Mouse (Mus musculus) brown adipose tissue, adult 24 weeks (tissue): ENCODE measurements at regions not wholly inside any gene's neighbourhood (a gene's known extent, or its start where the extent isn't known, plus 50 kb on each side); places are given as distances from the start of the nearest gene placed in this dataset.

Experiments used
- H3K27ac ChIP-seq: fragments of 200-500 bp; replicated peaks from 2 replicates; pipeline ENCODE4 v1.5.1; 2012; ENCODE audit warnings: low read depth, mild to moderate bottlenecking, low read length
- H3K4me1 ChIP-seq: fragments of 200-500 bp; 2 replicates; pipeline ENCODE4 v1.6.1; 2012; ENCODE audit warnings: low read length, mixed read lengths; ENCODE audit not compliant: control insufficient read depth, insufficient read depth, insufficient read length
- H3K4me3 ChIP-seq: fragments of 200-500 bp; 2 replicates; pipeline ENCODE4 v1.5.1; 2012; ENCODE audit warnings: low read depth, mild to moderate bottlenecking, low read length, moderate library complexity; ENCODE audit not compliant: insufficient read depth

DNA sequence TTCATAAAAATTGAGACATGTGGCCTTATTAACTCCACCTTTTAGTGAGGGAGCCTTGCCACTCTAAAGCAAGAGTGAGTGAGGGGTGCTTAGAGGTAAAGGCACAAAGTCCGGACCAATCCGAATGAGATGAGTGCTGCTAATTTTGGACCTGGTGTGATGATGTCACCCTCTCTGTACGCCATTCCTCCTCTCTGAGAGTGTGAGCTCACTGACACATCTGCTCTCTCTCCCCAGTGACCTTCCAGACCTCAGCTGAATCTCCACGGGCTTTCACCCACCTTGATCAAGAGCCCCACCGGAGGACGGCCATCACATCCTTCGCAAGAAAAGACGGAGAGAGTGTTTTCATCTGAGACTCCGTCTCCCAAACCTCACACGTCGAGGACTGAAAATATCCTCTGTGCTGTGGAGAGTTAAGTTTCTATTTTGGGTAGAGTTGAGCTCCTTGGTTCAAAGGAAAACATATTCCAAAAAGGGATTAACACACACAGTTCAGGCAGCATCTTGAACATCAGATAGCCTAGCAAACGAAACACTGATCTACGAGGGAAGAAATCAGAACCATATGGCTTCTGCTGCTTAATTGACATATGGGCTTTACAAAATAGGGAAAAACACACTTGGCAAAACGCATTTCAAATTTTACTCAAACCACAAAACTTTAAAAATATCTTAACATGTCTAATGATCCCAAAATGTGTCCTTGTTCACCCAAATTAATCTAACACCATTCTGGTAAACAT, 96.2 kb upstream of the 3110018I06Rik start:
- Histone ChIP-seq H3K4me1 (no peaks in the 10 kb centered on the region), H3K4me3 (no peak overlapping the region), H3K27ac (no peak overlapping the region)

- H3K4me3 ChIP-seq = no peak overlapping the region
- H3K27ac ChIP-seq = no peak overlapping the region
- no peaks in the 10 kb centered on the region for H3K4me1 ChIP-seq
Observed at GRCm38 (mm10) chr12:107394467-107394866, 94.0 kb upstream of the 3110018I06Rik start.

DNA sequence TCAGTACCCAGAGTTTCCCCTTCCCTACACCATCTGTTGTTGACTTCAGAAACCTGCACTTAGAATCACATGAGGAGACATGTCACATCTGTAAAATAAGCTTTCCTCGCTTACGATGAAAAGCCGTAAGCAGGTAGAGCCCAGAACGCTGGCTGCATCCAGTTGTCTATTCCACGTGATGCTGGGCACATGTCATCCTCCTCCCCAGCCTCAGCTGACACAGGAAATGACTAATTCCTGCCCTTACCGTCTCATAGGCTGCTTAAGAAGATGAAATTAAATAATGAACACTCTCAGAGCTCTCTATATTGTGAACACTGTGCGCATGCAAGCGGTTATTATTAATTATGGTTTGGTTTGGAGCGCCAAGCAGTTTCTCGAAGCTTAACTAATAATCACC, 83.6 kb upstream of the 3110018I06Rik start:
- no peak overlapping the region for H3K27ac ChIP-seq

DNA sequence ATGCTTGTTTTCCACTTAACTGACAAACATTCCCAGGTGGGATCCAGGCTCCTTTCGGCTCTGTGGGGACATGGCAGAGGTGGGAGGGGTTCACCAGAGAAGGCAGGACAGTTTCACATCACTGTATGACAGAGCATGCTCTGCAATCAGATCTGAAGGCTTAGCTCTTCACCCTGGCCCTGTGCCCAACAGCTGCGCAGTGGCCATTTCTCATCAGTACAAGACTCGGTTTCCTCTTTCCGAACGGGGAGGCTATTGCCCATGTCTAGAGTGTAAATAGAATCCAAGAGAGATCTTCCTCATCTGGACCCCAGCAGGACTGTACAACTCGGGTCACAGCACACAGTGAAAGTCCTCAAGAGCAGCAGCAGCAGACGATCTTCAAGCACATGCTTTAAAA, 64.5 kb upstream of the 3110018I06Rik start:
- Histone ChIP-seq H3K4me3 (no peak overlapping the region), H3K4me1 (no peaks in the 10 kb centered on the region), H3K27ac (no peak overlapping the region)

More for the DNA sequence above, 83.6 kb upstream of the 3110018I06Rik start:
- Histone ChIP-seq H3K4me3 (no peak overlapping the region), H3K4me1 (no peaks in the 10 kb centered on the region)

- no peaks in the 10 kb centered on the region for H3K4me1 ChIP-seq
- no peak overlapping the region for H3K4me3 ChIP-seq
- no peak overlapping the region for H3K27ac ChIP-seq
Observed at GRCm38 (mm10) chr12:107438506-107438905, 49.9 kb upstream of the 3110018I06Rik start.
